Mouse (Mus musculus): ENCODE measurements around the gene Slc22a20.

Gene Slc22a20

DNA sequence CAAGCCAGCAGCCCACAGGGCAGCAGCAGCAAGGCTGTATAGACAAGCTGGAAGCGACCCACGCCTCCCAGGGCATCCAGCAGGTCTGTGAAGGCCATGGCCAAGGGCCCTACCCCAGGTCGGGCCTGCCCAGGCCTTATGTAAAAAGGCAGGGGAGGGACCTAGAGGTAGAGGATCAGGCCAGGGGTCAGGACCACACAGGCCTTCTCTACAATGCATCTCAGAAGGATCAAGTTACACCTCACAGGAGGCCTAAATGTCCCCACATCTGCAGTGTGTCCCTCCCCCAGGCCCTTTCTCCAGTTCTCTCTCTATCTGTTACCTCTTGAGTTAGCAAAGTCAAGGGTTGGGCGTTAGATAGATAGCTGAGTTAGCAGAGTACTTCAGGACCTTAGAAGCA is at the start of gene Slc22a20:
Gene Slc22a20, minus strand, starts transcription at position 101 of the 400 bp plus-strand sequence.
- DNase-seq (ENCODE audit: low read depth): no peak

DNA sequence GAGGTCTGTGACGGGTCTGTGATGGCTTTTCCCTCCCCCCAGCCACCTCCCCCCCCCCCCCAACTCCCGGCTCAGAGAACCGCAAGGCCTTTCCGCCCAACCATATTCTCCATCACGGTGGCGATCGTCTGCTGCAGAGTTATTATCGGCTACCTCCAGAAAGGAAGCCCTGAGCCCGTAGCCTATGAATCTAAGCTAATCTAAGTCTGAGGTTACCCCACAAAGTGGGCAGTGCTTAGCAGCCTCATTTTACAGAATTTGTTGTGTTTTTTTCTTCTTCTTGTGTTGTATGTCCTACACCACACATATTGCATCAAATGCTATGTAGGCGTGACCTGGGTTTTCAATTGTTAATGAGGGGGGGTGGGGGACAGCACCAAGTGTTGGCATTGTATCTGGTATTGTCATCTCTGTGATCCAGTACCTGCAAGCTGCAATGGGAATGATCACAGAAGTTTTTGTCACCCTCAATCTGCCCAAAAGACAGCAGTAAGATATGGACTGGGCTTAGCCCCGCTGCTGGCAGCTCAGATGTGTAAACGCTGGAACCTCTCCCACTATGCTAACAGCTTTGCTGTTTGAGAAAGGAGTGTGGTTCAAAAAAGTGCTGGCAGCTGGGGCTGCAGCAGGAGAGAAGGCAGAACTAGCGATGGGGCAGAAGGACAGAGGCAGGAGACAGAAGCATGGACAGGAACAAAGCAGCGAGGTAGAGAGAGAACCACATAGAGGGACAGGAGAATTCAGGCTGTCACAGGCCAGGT is 44.8 kb upstream of the Slc22a20 start:
- DNase-seq (ENCODE audit: low read depth): no peak

DNA sequence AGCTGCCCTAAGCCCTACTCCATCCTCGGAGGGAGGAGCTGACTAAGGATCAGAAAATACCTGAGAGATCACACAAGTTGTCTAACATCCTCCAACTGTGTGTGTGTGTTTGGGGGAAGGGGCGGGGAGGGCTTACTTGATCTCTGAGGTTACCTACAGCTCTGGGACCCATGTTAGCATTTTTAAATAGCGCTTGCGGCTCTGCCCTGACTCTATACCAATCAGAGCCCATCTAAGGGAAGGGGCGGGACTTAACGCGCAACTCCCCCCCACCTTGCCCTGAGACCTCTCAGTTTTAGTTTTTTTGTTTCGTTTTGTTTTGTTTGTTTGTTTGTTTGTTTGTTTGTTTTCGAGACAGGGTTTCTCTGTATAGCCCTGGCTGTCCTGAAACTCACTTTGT is 43.5 kb upstream of the Slc22a20 start:
- DNase-seq (ENCODE audit: low read depth): no peak

DNA sequence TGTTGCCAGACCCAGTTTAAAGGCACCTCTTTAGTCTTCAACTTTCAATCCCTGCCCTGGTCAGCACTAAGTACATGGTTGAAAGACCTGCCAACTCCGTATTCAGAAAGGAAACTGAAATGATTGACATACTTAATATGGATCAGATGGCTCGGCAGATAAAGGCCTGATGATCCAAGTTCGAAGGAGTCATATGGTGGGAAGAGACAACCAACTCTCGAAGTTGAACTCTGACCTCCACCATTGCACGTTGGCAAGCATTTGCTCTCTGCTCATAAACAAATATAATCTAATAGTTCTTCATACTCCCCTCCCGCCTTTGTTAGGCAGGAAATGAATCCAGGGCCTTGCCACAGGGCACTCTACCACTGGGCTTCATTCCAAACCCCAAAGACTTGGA is 43.0 kb upstream of the Slc22a20 start:
- DNase-seq (ENCODE audit: low read depth): no peak

DNA sequence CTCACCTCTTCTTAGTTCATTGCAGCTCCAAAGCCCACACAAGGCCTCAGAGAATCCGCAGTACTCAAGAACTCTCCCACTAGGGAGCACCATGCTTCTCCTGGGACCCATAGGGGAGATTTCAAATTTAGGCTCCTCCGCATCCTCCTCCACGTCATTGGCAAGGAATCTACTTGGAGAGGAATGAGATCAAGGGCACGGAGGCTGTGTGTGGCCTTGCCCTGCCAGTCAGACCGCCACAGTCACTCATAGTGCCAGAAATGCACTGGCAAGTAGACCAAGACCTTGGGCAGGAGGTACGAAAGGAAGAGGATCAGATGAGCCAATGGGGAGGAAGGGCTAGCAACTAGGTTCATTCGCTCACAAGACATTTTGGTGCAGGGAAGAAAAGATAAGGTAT is 38.0 kb upstream of the Slc22a20 start:
- DNase-seq (ENCODE audit: low read depth): no peak

DNA sequence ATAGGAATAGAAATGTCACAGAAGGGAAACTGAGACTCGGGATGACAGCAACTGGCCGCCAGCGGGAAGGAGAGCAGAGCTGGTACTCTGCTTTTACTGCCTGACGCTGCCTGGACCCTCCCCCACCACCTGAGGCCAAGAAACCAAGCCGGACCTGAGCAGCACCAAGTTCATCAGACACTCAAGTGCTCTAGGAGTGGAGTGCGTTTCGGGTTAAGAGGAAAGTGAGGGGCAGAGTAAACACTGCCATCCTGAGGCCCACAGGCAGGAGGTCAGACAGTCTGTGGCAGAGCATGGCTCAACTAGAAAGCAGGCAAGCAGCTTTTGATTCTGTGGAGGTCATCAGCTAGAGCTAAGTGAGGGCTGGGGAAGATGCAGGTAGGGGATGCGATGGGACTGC is 37.1 kb upstream of the Slc22a20 start:
- DNase-seq (ENCODE audit: low read depth): no peak

DNA sequence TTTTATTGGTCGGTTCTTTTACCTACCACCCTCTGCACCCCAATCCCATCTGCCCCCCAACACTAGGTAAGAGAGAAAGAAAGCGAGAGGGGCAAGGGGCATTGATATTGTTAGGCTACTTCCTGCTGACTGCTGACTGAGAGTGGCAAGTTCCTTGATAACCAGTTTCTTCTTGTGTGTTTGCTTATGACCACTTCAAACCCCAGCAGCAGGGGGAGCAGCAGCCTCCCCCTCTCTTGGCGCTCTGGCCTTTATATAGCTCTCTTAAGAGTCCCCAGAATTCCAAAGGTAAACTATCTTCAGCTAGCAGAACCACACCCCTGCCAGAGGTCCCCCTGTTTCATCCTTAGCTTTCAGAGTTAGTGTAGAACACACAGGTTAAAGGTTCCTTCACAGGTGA is 34.3 kb upstream of the Slc22a20 start:
- DNase-seq (ENCODE audit: low read depth): no peak

DNA sequence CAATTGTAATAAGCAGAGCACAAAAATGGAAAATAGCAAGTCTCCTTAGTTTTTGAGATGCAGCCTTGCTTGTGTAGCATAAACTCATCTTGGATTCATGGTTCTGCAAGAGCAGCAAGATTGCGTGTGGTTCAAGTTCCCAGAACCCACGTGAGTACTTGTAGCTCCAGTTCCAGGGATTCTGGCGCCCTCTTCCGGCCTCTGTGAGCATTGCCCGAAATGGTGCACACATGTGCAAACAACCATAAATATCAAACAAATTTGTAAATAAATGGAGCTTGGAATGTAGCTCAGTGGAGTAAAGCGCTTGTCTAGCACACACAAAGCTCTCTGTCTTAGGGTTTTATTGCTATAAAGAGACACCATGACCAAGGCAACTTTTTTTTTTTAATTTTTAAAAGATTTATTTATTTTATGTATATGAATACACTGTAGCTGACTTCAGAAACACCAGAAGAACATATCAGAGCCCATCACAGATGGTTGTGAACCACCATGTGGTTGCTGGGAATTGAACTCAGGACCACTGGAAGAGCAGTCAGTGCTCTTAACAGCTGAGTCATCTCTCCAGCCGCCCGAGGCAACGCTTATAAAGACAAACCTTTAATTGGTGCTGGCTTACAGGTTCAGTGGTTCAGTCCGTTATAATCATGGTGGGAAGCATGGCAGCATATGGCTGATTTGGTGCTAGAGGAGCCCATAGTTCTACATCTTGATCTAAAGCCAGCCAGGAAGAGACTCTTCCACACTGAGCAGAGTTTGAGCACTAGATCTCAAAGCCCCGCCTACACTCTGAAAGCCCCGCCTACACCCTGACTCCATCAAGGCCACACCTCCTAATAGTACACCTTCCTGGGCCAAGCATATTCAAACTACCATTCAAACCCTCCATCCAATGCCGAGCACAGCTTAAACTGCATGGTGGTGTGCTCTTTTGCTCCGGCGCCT is 32.5 kb upstream of the Slc22a20 start:
- DNase-seq (ENCODE audit: low read depth): peak; percentile 88

DNA sequence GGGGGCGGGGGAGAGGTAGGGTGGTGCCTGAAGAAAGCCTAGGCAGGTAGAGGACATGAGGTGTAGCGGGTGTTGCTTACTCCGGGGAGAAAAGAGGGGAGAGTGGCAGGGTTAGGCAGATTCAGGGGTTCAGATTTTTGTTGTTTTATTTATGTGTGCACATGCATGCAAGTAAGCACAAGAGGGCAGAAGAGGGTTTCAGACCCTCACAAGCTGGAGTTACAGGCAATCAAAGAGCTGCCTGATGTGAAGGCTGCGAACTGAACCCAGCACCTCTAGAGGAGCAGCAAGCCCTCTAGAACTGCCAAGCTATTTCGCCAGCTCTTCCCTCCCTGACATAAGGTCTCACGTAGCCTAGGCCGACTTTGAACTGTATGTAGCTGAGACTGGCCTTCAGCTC is 30.6 kb upstream of the Slc22a20 start:
- no peak for DNase-seq (ENCODE audit: low read depth)

DNA sequence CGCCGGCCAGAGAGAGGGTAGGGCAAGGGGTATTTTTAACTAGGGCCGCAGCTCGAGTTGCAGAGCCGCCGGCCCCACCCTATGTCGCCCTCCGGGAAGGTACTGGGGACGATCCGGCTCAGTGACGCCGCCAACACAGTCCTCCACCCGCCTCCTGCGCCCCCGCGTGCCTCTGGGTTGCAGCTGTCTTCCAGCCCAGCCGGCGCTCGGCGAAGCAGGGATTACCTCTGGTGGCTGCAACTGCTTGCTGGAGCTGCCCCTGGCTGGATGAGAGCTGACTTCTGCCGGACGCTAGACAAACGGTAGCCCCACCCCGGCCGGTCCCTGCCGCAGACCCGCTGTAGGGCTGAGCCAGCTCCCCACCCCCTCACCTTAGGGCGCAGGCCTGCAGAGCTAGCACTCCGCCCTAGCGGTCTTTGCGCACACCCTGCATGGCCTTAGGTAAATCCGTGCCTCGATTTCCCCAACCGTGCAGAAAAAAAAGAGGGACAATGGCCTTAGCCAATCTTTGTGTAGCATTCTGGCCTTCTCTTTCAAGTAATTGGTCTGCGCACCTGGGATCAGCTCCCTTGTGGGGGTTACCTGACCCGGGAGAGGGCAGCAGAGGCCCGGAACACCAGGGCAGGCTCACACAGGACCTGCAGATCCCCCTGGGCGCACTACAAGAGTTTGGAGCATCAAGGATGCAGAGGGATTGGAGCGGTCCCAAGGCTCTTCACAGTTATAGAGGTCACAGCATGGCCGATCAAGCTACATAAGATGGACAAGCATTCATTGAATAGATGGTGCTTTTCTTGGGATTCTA is 29.8 kb upstream of the Slc22a20 start, which contains the start of gene Capn1:
Gene Capn1, minus strand, starts transcription at position 387 of the 805 bp plus-strand sequence.
- DNase-seq (ENCODE audit: low read depth): peak; percentile 49

DNA sequence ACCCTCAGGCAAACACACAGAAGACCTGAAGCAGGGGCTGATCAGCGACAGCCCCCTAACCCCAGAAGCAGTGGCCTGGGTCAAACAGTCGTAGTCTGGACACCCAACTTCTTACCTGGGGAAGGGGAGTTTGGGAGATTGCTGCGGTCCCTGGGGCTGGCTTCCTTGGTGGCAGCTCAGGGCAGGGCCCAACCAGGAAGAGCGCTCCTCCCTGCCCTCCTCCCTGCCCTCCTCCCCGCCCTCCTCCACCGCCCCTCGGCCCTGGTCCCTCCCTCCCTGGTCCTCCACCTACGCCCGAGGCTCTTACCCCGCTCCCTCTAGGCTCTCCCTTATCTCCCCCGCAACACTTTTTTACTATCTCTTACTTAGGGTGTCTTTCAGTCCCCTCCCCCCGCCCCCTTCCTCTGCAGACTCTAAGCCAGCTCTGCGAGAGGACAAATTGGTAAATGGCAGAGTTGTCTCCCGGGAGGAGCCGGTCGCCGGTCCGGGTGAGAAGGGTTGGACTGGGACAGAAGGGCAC is 29.1 kb upstream of the Slc22a20 start:
- peak; percentile 52 for DNase-seq (ENCODE audit: low read depth)

DNA sequence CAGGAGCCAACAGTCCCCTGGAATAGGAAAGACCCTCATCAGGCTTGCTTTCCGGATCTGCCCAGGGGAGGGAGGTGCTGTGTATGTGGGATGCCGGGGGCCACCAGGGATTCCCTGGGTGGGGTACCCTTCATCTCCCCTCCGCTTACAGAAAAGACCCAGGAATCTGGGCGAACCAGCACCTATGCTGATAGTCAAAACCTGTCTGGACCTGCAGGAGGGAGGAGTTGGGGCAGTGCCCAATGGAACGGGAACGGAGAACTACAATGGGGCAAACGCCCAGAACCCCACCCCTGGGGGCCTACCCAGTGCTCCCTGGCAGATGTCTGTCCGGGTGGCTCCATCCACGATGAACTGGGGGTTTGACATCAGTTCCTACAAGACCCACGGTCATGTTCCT is 27.7 kb upstream of the Slc22a20 start:
- DNase-seq (ENCODE audit: low read depth): no peak

DNA sequence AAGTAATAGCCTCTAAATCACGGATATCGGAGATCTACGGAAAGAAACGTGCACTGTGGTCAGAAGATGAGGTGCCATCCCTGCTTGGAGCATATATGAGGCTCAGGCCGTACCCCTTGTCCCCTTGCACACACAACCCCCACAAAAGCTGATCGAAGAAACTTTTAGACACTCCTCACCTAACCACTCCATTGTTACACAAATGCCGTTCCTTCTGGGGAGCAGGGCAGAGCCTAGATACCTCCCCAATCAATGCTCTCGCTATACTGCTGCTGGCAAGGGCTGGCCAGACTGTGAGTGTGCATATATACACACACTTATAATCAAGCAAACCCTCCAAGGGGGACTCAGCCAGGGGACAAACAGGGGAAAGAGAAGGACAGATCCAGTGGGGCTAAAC is 23.2 kb upstream of the Slc22a20 start:
- DNase-seq (ENCODE audit: low read depth): no peak

DNA sequence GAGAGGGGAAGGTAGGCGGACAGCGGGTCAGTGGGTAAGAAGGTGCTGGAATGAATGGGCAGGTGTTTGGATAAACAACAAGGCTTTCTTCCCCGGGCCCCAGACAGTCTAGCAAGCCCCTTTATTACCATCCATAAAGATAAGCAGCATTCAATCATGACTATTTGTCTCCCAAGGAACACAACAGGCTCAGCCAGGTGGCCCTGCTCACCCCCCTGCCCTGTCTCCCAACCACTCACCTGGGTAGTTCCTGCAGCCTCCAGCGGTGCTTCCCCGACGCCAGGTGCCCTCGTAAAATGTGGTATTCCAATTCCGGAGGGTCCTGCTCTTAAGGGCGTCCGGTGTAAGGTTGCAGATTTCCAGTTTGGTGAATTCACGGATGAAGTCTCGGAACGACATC is 21.1 kb upstream of the Slc22a20 start:
- no peak for DNase-seq (ENCODE audit: low read depth)

DNA sequence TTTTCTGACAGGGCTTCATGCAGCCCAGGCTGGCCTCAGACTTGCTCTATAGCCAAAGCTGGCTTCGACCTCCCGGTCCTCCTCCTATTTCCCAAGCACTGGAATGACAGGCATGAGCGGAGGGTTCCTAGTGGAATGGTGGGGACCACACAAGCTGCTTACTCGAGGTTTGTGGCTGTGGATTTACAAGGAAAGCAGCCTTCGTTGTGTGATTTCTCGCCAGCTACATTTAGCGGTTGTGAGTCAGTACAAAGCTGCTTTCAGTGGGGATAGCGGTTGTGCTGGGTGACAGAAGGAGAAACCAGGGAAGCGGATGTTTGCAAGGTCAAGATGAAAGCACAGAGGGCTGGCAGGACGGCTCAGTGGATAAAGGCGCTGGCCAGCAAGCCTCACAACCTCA is 19.6 kb upstream of the Slc22a20 start:
- no peak for DNase-seq (ENCODE audit: low read depth)

DNA sequence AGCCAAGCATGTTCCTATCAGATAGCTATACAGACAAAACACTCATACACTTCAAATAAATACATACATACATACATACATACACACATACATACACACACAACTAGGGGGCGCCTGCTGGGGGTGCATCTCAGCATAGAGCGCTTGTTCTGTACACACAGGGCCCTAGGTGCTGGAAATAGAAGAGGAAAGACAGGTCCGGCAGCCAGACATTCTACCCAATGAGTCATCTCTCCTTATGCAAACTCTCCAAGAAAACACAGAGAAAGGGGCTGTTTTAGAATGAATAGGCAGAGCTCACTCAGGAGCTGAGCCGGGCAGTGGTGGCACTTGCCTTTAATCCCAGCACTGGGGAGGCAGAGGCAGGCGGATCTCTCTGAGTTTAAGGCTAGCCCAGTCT is 14.0 kb upstream of the Slc22a20 start:
- no peak for DNase-seq (ENCODE audit: low read depth)

DNA sequence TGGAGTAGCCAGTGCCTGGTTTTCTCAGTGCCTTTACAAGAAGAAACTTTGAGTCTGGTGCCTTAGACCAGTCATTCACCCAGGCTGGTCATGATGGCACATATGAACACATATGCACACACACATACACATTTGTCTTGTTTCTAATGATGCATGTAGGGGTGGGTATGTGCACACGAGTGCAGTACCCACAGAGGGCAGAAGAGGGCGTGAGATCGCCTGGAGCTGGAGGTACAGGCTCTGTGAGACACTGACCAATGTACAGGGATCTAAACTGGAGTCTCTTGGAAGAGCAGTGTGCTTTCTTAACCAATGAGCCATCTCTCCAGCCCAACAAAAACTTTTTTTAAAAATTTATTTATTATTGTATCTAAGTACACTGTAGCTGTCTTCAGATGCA is 12.2 kb upstream of the Slc22a20 start:
- no peak for DNase-seq (ENCODE audit: low read depth)

DNA sequence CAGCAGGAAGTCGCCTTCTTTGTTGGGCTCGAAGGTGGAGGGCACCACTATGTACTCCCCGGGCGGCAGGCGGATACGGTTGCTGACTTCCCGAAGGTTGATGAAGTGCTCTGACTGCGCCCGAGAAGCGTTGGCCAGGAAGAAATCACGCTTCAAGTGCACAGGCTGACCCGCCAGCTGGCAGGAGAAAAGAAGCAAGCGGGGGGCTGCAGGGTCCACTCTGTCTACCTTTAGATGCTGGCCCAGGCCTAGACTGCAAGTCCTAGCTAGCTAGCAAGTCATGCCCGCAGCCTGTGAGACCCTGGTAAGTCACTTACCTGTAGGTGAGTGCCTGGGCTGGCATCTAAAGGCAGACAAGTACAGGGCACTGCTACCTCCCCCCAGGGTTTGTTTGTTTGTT is 8.8 kb upstream of the Slc22a20 start:
- no peak for DNase-seq (ENCODE audit: low read depth)

DNA sequence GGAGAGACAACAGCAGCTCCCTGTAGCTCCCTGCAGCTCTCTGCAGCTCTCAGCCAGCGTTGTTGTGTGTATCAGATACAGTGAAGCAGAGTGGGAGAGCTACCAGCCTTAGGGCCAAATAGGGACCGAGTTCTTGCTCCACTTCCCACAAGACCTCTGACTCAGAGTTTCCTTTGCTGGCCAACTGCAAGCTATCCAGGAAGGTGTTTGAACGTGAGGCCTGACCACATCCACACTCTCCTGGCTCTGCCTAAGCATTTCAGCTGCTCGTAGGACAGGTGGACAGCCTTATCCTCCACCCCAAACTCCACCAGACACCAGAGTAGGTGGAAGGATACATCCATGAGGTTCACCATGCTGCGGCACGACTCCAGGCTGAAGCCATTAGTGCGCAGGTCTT is 6.1 kb upstream of the Slc22a20 start:
- no peak for DNase-seq (ENCODE audit: low read depth)

DNA sequence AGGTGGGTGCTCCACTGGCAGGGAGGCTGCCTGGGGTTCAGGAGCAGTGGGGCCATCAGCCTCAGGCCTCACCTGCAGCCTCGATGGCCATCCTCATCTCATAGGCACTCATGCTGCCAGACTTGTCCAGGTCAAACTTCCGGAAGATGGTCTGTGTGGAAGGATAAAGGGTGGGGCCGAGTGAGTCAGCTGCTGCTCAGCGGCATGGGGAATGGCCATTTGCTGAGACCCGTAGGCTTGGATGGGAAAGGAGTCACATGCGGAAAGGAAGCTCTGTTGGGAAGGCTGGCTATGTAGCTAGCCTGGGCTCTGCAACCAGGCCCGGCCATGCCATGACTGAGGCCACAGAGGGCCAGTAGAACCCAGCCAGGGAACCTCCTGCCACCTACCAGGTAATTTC is 5.5 kb upstream of the Slc22a20 start:
- DNase-seq (ENCODE audit: low read depth): no peak

DNA sequence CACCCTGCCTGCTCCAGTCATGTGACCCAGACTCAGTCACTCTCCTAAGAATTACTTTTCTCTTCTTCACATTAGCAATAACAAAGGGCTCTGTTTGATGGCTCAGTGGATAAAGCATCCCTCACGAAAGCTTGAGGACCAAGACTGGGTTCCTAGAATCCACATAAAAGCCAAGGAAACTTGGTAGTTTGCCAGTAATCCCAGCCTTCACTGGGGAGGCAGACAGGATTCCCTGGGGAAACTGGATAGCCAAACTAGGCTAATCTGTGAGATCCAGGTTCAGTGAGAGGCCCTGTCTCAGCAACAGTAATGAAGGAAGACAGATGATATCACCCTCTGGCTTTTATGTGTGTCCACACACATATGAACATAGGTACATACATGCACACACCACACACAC is 5.0 kb upstream of the Slc22a20 start:
- no peak for DNase-seq (ENCODE audit: low read depth)

DNA sequence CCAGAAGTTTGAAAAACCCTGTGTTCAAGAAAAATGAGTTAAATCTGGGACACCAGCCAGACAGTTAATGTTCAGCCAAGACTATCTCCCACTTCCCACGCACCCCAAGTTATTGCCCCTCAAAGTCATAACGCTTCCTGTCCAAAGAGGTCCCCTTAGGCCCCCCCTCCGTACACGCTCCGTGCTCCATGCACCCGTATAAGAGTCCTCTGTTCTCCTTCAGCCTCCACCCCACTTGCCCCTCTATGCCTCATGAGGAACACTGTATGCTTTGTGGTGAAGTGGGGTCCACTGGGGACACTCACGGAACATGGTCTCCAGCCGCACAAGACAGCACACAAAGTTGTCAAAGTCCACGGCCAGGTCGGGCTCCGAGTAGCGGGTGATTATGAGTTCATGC is 4.1 kb upstream of the Slc22a20 start:
- no peak for DNase-seq (ENCODE audit: low read depth)

All from c-Kit-positive CD71-negative TER-119-negative erythroid progenitor cells, embryonic 14.5 days (primary cell).